Mouse (Mus musculus): ENCODE measurements at regions not wholly inside any gene's neighbourhood (a gene's known extent, or its start where the extent isn't known, plus 50 kb on each side); places are given as distances from the start of the nearest gene placed in this dataset.

GRCm38 (mm10) chr1:57528703-57529102, 121.8 kb upstream of the Tyw5 start:
- TF ChIP-seq CTCF (IDR thresholded peaks at IDR 0.05) (no peak), EP300 (IDR thresholded peaks at IDR 0.05) (no peak)
